Mouse (Mus musculus): ENCODE data around the gene Maea. TPM values are rescaled to one million over a fixed set of nuclear protein-coding genes. Genes with fewer than 3 reads are reported as not detected.

Maea gene
- polyA plus RNA-seq, 1 experiment = 171 TPM

DNA sequence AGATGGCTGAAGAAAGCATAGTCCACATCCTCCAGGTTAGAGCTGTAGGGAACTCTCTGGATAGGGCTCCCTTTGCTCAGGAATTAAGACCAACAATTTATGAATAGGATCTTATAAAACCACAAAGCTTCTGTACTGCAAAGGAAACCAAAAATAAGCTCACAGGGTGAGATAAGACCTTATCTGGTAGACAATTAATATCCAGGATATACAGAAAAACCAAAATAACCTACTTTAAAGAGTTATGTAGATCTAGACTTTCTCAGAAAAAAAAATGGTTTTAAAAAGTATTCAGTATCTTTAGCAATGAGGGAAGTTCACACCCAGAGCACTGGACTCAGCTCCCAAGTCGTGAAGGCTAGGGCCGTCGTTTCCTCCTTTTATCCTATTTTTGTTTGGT lies 85.0 kb downstream of the Maea start:
- TF ChIP-seq POLR2A (IDR thresholded peaks at IDR 0.05; ENCODE audit: borderline replicate concordance, extremely low read depth, insufficient read depth, insufficient read length, poor library complexity, severe bottlenecking) = no peak
- TF ChIP-seq CTCF (IDR thresholded peaks at IDR 0.05; ENCODE audit: borderline replicate concordance, extremely low read depth, insufficient read depth, insufficient read length) = no peak
- no peak for DNase-seq (ENCODE audit: low read depth)

Other genes with a start within 250 kb of the Maea start
- gene Slc5a1, start 231.3 kb upstream of the Maea start, polyA plus RNA-seq (2012; rRNA removed) = 0.07 and 0.10 TPM in 2 replicates
- 2.8 and 3.8 TPM in 2 replicates for gene Spon2, start 117.1 kb upstream of the Maea start, polyA plus RNA-seq (2012; rRNA removed)
- 400 and 428 TPM in 2 replicates for gene Ctbp1, start 60.5 kb upstream of the Maea start, polyA plus RNA-seq (2012; rRNA removed)
- gene Uvssa, start 43.0 kb downstream of the Maea start, polyA plus RNA-seq (2012; rRNA removed) = 6.6 and 7.5 TPM in 2 replicates
- gene Nkx1-1, start 98.5 kb downstream of the Maea start, polyA plus RNA-seq (2012; rRNA removed) = 1.8 and 4.1 TPM in 2 replicates

Measured in brain, embryonic 14.5 days (tissue).